Comparison of ENCODE assay signal across 8 mouse cellular contexts in genomic region chr2:173000285-173000652, GRCm38 (mm10). TPM values are rescaled to one million over a fixed set of nuclear protein-coding genes. Genes with fewer than 3 reads are reported as not detected.
DNase-seq lines count a peak whose midpoint lies in the region; TF ChIP-seq lines count a peak whose summit lies in the region.

No protein-coding gene starts in this region.

- peak; percentile 80 for DNase-seq in gastrocnemius, adult 2 months
- no peak for DNase-seq in gastrocnemius, postnatal 25 days
- peak; percentile 61 for DNase-seq in c-Kit-positive CD71-positive TER-119-positive erythroid progenitor cells, embryonic 14.5 days (ENCODE audit: low spot score)
- DNase-seq in heart, postnatal 4 days = peak; percentile 79
- peak; percentile 24 for DNase-seq in liver, adult 2 months (ENCODE audit: extremely low read depth, low read depth, low spot score)
- DNase-seq in right cerebral cortex, postnatal 14 days = no peak

- H3K27me3 ChIP-seq in C2C12 (ENCODE audit: control insufficient read depth, insufficient read depth, insufficient read length) (peaks cover 13% of the 10 kb centered on the region), myocyte (ENCODE audit: control insufficient read depth, insufficient read depth, insufficient read length) (no peaks in the 10 kb centered on the region)
- no peaks in the 10 kb centered on the region for H3K27me3 ChIP-seq in liver, adult 2 months (ENCODE audit: control insufficient read depth, insufficient read depth, low read length)

- peaks cover 28% of the 10 kb centered on the region for H3K79me3 ChIP-seq in C2C12 (ENCODE audit: low read depth)

- H3K79me2 ChIP-seq in C2C12 (ENCODE audit: control insufficient read depth, insufficient read depth) (peaks cover 49% of the 10 kb centered on the region), myocyte (ENCODE audit: control insufficient read depth, insufficient read depth) (peaks cover 27% of the 10 kb centered on the region)
- peaks cover 11% of the 10 kb centered on the region; the same call in 1 of the 2 replicates for H3K79me2 ChIP-seq in liver, adult 2 months (ENCODE audit: control insufficient read depth, insufficient read depth, low read length)

- H3K4me1 ChIP-seq in liver, adult 2 months (ENCODE audit: control insufficient read depth, insufficient read depth, low read length) = peaks cover 6% of the 10 kb centered on the region

- H3K27ac ChIP-seq in gastrocnemius, adult 2 months = peak overlapping the region; percentile 94
- H3K27ac ChIP-seq in liver, adult 2 months (replicated peaks; ENCODE audit: insufficient read depth, low read depth, low read length) = peak overlapping the region; percentile 51

- H3ac ChIP-seq in C2C12 (ENCODE audit: control insufficient read depth, insufficient read length, low read depth) (peak overlapping the region; percentile 76), myocyte (ENCODE audit: control insufficient read depth, insufficient read length) (peak overlapping the region; percentile 87)

- H3K36me3 ChIP-seq in C2C12 (ENCODE audit: control insufficient read depth, insufficient read depth) (peaks cover 29% of the 10 kb centered on the region), myocyte (ENCODE audit: control insufficient read depth, insufficient read depth) (peaks cover 7% of the 10 kb centered on the region)
- H3K36me3 ChIP-seq in liver, adult 2 months (ENCODE audit: control insufficient read depth, insufficient read depth, low read length) = peaks cover 7% of the 10 kb centered on the region; the same call in 1 of the 2 replicates

- peak overlapping the region; percentile 96 for H3K4me3 ChIP-seq in gastrocnemius, adult 2 months
- H3K4me3 ChIP-seq in C2C12 (ENCODE audit: insufficient read depth, poor library complexity, severe bottlenecking) (peak overlapping the region; percentile 72), myocyte (peak overlapping the region; percentile 51)
- H3K4me3 ChIP-seq in liver, adult 2 months (ENCODE audit: insufficient read depth, low read depth, low read length) = peak overlapping the region; percentile 96

- intact Hi-C loops in gastrocnemius, adult 2 months (cut with DNase I) = loop anchor here (10.0 kb wide), 1 partner anchor 265 kb away; no protein-coding TSS in a partner anchor

- H3K4me2 ChIP-seq in myocyte (ENCODE audit: low read depth) = peak overlapping the region; percentile 89

- TF ChIP-seq CTCF in gastrocnemius, adult 2 months (IDR thresholded peaks at IDR 0.05) = no peak
- TF ChIP-seq CTCF in C2C12 (IDR thresholded peaks at IDR 0.05; ENCODE audit: control insufficient read depth, insufficient read depth, insufficient read length) = no peak
- TF ChIP-seq CTCF in liver, adult 2 months (IDR thresholded peaks at IDR 0.05; ENCODE audit: low read depth, low read length) = no peak

- under 1% methylated on average over 36 of the region's 42 CpGs for WGBS in liver, adult 2 months

- no peak for TF ChIP-seq POLR2A in liver, adult 2 months (IDR thresholded peaks at IDR 0.05; ENCODE audit: extremely low read depth, insufficient read depth, low read length)
- no peak for TF ChIP-seq POLR2A in myocyte (IDR thresholded peaks at IDR 0.05; ENCODE audit: insufficient read length, low read depth)

- H3K9ac ChIP-seq in liver, adult 2 months (ENCODE audit: low read depth, low read length) = peak overlapping the region; percentile 88

TF ChIP-seq in C2C12, 6 proteins besides CTCF, POLR2A, EP300 and RAD21:
- no peak for TF ChIP-seq USF1 (IDR thresholded peaks at IDR 0.05; ENCODE audit: low read depth)
- no peak for TF ChIP-seq MAX (IDR thresholded peaks at IDR 0.05)
- no peak for TF ChIP-seq MYOG (IDR thresholded peaks at IDR 0.05; ENCODE audit: control insufficient read depth, extremely low read depth, insufficient read length)
- TF ChIP-seq FOSL1 (IDR thresholded peaks at IDR 0.05; ENCODE audit: insufficient read depth, low read length, poor library complexity, severe bottlenecking) = no peak
- no peak for TF ChIP-seq CEBPB (IDR thresholded peaks at IDR 0.05; ENCODE audit: low read depth)
- TF ChIP-seq MYOD1 (IDR thresholded peaks at IDR 0.05; ENCODE audit: control insufficient read depth, insufficient read length, low read depth) = no peak

TF ChIP-seq in myocyte, 11 proteins besides CTCF, POLR2A, EP300 and RAD21:
- TF ChIP-seq POLR2AphosphoS2 (IDR thresholded peaks at IDR 0.05; ENCODE audit: insufficient read length, low read depth) (no peak), E2F4 (IDR thresholded peaks at IDR 0.05; ENCODE audit: insufficient read depth) (no peak), MYOD1 (IDR thresholded peaks at IDR 0.05; ENCODE audit: control insufficient read depth in 1 of 3, insufficient read length in 2 of 3, low read depth in 2 of 3) (no peak), MAX (IDR thresholded peaks at IDR 0.05; ENCODE audit: low read depth) (no peak), CEBPB (IDR thresholded peaks at IDR 0.05; ENCODE audit: insufficient read depth, poor library complexity, severe bottlenecking) (no peak), TCF3 (IDR thresholded peaks at IDR 0.05; ENCODE audit: insufficient read length, low read depth) (no peak), MYOG (IDR thresholded peaks at IDR 0.05; ENCODE audit: control insufficient read depth in 1 of 3, insufficient read depth in 1 of 3, insufficient read length in 2 of 3, low read depth in 2 of 3) (peak in 1 of 3 experiments; percentile 2), SRF (IDR thresholded peaks at IDR 0.05; ENCODE audit: control insufficient read depth, insufficient read length, low read depth) (no peak)

RNA-seq across cellular contexts. Expression of gene Rae1, which starts 0.4 kb away (rescaled TPM):
- 10 to 100 TPM; 12.4 to 14.4 TPM for total RNA-seq in gastrocnemius, adult 2 months (2021)
- 10 to 100 TPM; 11.8 to 12.7 TPM for total RNA-seq in gastrocnemius, postnatal 25 days (2021)
- polyA plus RNA-seq in C2C12 (2012; fragmentation: generic; extraction: Trizol) (83.7 TPM), myocyte (2012; fragmentation: generic; extraction: Trizol) (68.4 TPM)
- total RNA-seq in heart, postnatal 4 days (2021) = 10 to 100 TPM; 55.9 to 60.3 TPM
- total RNA-seq in liver, adult 2 months (2014; rRNA removed) = 13.1 and 17.8 TPM in 2 replicates
- polyA plus RNA-seq in liver, adult 2 months (2012; rRNA removed) = 25.3 and 31.9 TPM in 2 replicates

RNA-seq across cellular contexts. Expression of gene Rbm38, which starts 20.0 kb away (rescaled TPM):
- total RNA-seq in gastrocnemius, adult 2 months (2021) = 100 to 1,000 TPM; 181 to 246 TPM
- 100 to 1,000 TPM; 205 to 217 TPM for total RNA-seq in gastrocnemius, postnatal 25 days (2021)
- 31.3 TPM for polyA plus RNA-seq in C2C12 (2012; fragmentation: generic; extraction: Trizol)
- 100 to 1,000 TPM; 112 to 126 TPM for total RNA-seq in heart, postnatal 4 days (2021)
- 0.55 and 0.74 TPM in 2 replicates for total RNA-seq in liver, adult 2 months (2014; rRNA removed)
- 6.4 and 11.1 TPM in 2 replicates for polyA plus RNA-seq in liver, adult 2 months (2012; rRNA removed)
- 124 TPM for polyA plus RNA-seq in myocyte (2012; fragmentation: generic; extraction: Trizol)

RNA-seq across cellular contexts. Expression of gene Spo11, which starts 22.8 kb away (rescaled TPM):
- total RNA-seq in gastrocnemius, adult 2 months (2021) = not detected
- not detected for total RNA-seq in gastrocnemius, postnatal 25 days (2021)
- polyA plus RNA-seq in C2C12 (2012; fragmentation: generic; extraction: Trizol) (not detected), myocyte (2012; fragmentation: generic; extraction: Trizol) (not detected)
- total RNA-seq in heart, postnatal 4 days (2021) = not detected
- total RNA-seq in liver, adult 2 months (2014; rRNA removed) = under 0.01 and 0.07 TPM in 2 replicates
- polyA plus RNA-seq in liver, adult 2 months (2012; rRNA removed) = not detected in 2 replicates

Comparison
In these comparisons a context has a peak if more than half of its experiments do, and no peak if none do; other contexts are left out.
1. DNase-seq: peak in gastrocnemius, adult 2 months (single experiment), c-Kit-positive CD71-positive TER-119-positive erythroid progenitor cells, embryonic 14.5 days (single experiment), heart, postnatal 4 days (single experiment) and liver, adult 2 months (single experiment); none in gastrocnemius, postnatal 25 days (single experiment) and right cerebral cortex, postnatal 14 days (single experiment).
2. RNA of gene Rbm38, which starts 20.0 kb away (total RNA-seq): 181 to 246 TPM in gastrocnemius, adult 2 months, 205 to 217 TPM in gastrocnemius, postnatal 25 days and 112 to 126 TPM in heart, postnatal 4 days; 0.55 to 0.74 TPM in liver, adult 2 months; every median in the first group is over 10 times any median in the second.
3. Peak in every context shown above with its lines, with median percentiles within 50 percentile points of each other: H3K4me3 ChIP-seq.